Mouse (Mus musculus) MEL (cell line): Measurements from ENCODE around the gene Ncapd3. TPM values are rescaled to one million over a fixed set of nuclear protein-coding genes. Genes with fewer than 3 reads are reported as not detected.

Experiments
- DNase-seq: peaks from one replicate; pipeline ENCODE4 v3.0.0; 2011; ENCODE audit warnings: low read depth, low spot score
- H3K27ac ChIP-seq: 2 replicates; pipeline ENCODE4 v1.5.1; 2012; ENCODE audit warnings: low read depth, mild to moderate bottlenecking, control low read depth, low read length, moderate library complexity; ENCODE audit not compliant: control insufficient read depth
- H3K27me3 ChIP-seq, 2 experiments: fragments of 150-350 bp in 1 of 2; sonication (generic) in 1 of 2; 2 replicates each; pipeline ENCODE4 v1.6.1; 2012; ENCODE audit warnings: low read length in 2 of 2, mild to moderate bottlenecking in 2 of 2, improper control_type of control experiment in 1 of 2, moderate library complexity in 1 of 2; ENCODE audit not compliant: insufficient read depth in 2 of 2, control insufficient read depth in 1 of 2
- H3K36me3 ChIP-seq, 2 experiments: 2 replicates each; pipeline ENCODE4 v1.6.1; 2012 to 2014; ENCODE audit warnings: low read length in 2 of 2, improper control_type of control experiment in 1 of 2, inconsistent platforms in 1 of 2, mild to moderate bottlenecking in 1 of 2; ENCODE audit not compliant: insufficient read depth in 2 of 2, control insufficient read depth in 1 of 2
- H3K4me1 ChIP-seq, 2 experiments: fragments of 150-350 bp in 1 of 2; sonication (generic) in 1 of 2; 2 replicates each; pipeline ENCODE4 v1.6.1; 2012; ENCODE audit warnings: low read length in 2 of 2, improper control_type of control experiment in 1 of 2, mild to moderate bottlenecking in 1 of 2; ENCODE audit not compliant: insufficient read depth in 2 of 2, control insufficient read depth in 1 of 2
- H3K4me3 ChIP-seq, 2 experiments: fragments of 150-350 bp in 1 of 2; sonication (generic) in 1 of 2; 2 replicates each; pipeline ENCODE4 v1.5.1; 2012; ENCODE audit warnings: low read depth in 2 of 2, low read length in 2 of 2, mild to moderate bottlenecking in 2 of 2, moderate library complexity in 2 of 2, control low read depth in 1 of 2, improper control_type of control experiment in 1 of 2; ENCODE audit not compliant: control insufficient read depth in 1 of 2, insufficient read depth in 1 of 2
- H3K79me2 ChIP-seq: 2 replicates; pipeline ENCODE4 v1.6.1; 2012; ENCODE audit warnings: mild to moderate bottlenecking, low read length, moderate library complexity; ENCODE audit not compliant: control insufficient read depth, poor library complexity, insufficient read depth
- H3K9ac ChIP-seq: 2 replicates; pipeline ENCODE4 v1.6.1; 2012; ENCODE audit warnings: low read depth, mild to moderate bottlenecking, control low read depth, low read length, moderate library complexity; ENCODE audit not compliant: control insufficient read depth, poor library complexity, severe bottlenecking
- H3K9me3 ChIP-seq: fragments of 150-350 bp; sonication (generic); replicated peaks from 2 replicates; pipeline ENCODE4 v1.6.1; 2012; ENCODE audit warnings: mild to moderate bottlenecking, low read length, improper control_type of control experiment, moderate library complexity; ENCODE audit not compliant: insufficient read depth
- CHD2 ChIP-seq: IDR thresholded peaks from 2 replicates; pipeline ENCODE4 v1.6.1; 2011; ENCODE audit warnings: low read length, improper control_type of control experiment
- ELF1 ChIP-seq: IDR thresholded peaks from 2 replicates; pipeline ENCODE4 v1.6.1; 2014; ENCODE audit warnings: low read depth, mild to moderate bottlenecking, inconsistent platforms, low read length, improper control_type of control experiment, moderate library complexity
- ETS1 ChIP-seq: IDR thresholded peaks from 2 replicates; pipeline ENCODE4 v1.6.1; 2012; ENCODE audit warnings: low read depth, mild to moderate bottlenecking, inconsistent platforms, low read length, improper control_type of control experiment, moderate library complexity
- GABPA ChIP-seq: IDR thresholded peaks from 2 replicates; pipeline ENCODE4 v1.6.1; 2012; ENCODE audit warnings: low read depth, mild to moderate bottlenecking, inconsistent platforms, low read length, improper control_type of control experiment, moderate library complexity
- HCFC1 ChIP-seq: IDR thresholded peaks from 2 replicates; pipeline ENCODE4 v1.6.1; 2012; ENCODE audit warnings: low read depth, mild to moderate bottlenecking, inconsistent platforms, low read length, improper control_type of control experiment, moderate library complexity
- MAX ChIP-seq: IDR thresholded peaks from 2 replicates; pipeline ENCODE4 v1.6.1; 2011; ENCODE audit warnings: low read length, improper control_type of control experiment
- MAZ ChIP-seq: IDR thresholded peaks from 2 replicates; pipeline ENCODE4 v1.6.1; 2012; ENCODE audit warnings: low read depth, mild to moderate bottlenecking, inconsistent platforms, low read length, improper control_type of control experiment
- MYB ChIP-seq: IDR thresholded peaks from 2 replicates; pipeline ENCODE4 v1.6.1; 2011; ENCODE audit warnings: mild to moderate bottlenecking, low read depth, low read length, improper control_type of control experiment
- MYC ChIP-seq: IDR thresholded peaks from 2 replicates; pipeline ENCODE4 v1.6.1; 2011; ENCODE audit warnings: low read depth, mild to moderate bottlenecking, low read length, improper control_type of control experiment, moderate library complexity
- NRF1 ChIP-seq: IDR thresholded peaks from 2 replicates; pipeline ENCODE4 v1.6.1; 2014; ENCODE audit warnings: low read depth, mild to moderate bottlenecking, inconsistent platforms, low read length, improper control_type of control experiment, moderate library complexity; ENCODE audit not compliant: poor library complexity, insufficient read depth, severe bottlenecking
- POLR2A ChIP-seq, 2 experiments: IDR thresholded peaks; 2 replicates each; pipeline ENCODE4 v1.6.1; 2011 to 2012; ENCODE audit warnings: low read length in 2 of 2, mild to moderate bottlenecking in 2 of 2, control low read depth in 1 of 2, improper control_type of control experiment in 1 of 2, low read depth in 1 of 2, moderate library complexity in 1 of 2; ENCODE audit not compliant: control insufficient read depth in 1 of 2, insufficient read depth in 1 of 2, poor library complexity in 1 of 2
- POLR2AphosphoS2 ChIP-seq: IDR thresholded peaks from 2 replicates; pipeline ENCODE4 v1.6.1; 2011; ENCODE audit warnings: low read length, improper control_type of control experiment
- RAD21 ChIP-seq: IDR thresholded peaks from 2 replicates; pipeline ENCODE4 v1.6.1; 2011; ENCODE audit warnings: mild to moderate bottlenecking, low read depth, low read length, improper control_type of control experiment
- RCOR1 ChIP-seq: IDR thresholded peaks from 2 replicates; pipeline ENCODE4 v1.6.1; 2012; ENCODE audit warnings: low read depth, mild to moderate bottlenecking, inconsistent platforms, low read length, improper control_type of control experiment
- TAL1 ChIP-seq: IDR thresholded peaks from 2 replicates; pipeline ENCODE4 v1.6.1; 2012; ENCODE audit warnings: mild to moderate bottlenecking, inconsistent platforms, low read length, moderate library complexity, mixed read lengths
- TBP ChIP-seq: IDR thresholded peaks from 2 replicates; pipeline ENCODE4 v1.8.0; 2011; ENCODE audit warnings: low read depth, low read length, improper control_type of control experiment
- UBTF ChIP-seq: IDR thresholded peaks from 2 replicates; pipeline ENCODE4 v1.6.1; 2012; ENCODE audit warnings: low read depth, mild to moderate bottlenecking, inconsistent platforms, low read length, improper control_type of control experiment, moderate library complexity, borderline replicate concordance; ENCODE audit not compliant: insufficient read depth
- USF2 ChIP-seq, 2 experiments: IDR thresholded peaks; 2 replicates each; pipeline ENCODE4 v1.6.1; 2011 to 2012; ENCODE audit warnings: improper control_type of control experiment in 2 of 2, low read length in 2 of 2, borderline replicate concordance in 1 of 2, inconsistent platforms in 1 of 2, low read depth in 1 of 2, mild to moderate bottlenecking in 1 of 2; ENCODE audit not compliant: insufficient read depth in 1 of 2
- ZC3H11A ChIP-seq: IDR thresholded peaks from 2 replicates; pipeline ENCODE4 v1.6.1; 2012; ENCODE audit warnings: low read depth, mild to moderate bottlenecking, inconsistent platforms, low read length, improper control_type of control experiment
- ZKSCAN1 ChIP-seq: IDR thresholded peaks from 2 replicates; pipeline ENCODE4 v1.6.1; 2012; ENCODE audit warnings: low read depth, mild to moderate bottlenecking, inconsistent platforms, low read length, improper control_type of control experiment, moderate library complexity
- ZNF384 ChIP-seq: IDR thresholded peaks from 2 replicates; pipeline ENCODE4 v1.6.1; 2012; ENCODE audit warnings: low read depth, mild to moderate bottlenecking, inconsistent platforms, low read length, improper control_type of control experiment
- polyA plus RNA-seq, 2 experiments: library from polyadenylated mRNA; stranded (reverse) in 1 of 2; unstranded in 1 of 2; fragments of >175 nt in 1 of 2; fragments of >200 nt in 1 of 2; gene quantifications; 2 replicates each; pipeline versions ENCODE4 v1.2.1 to v1.2.4; 2012; ENCODE audit warnings: low replicate concordance in 2 of 2, low read depth in 1 of 2; ENCODE audit not compliant: insufficient read length in 2 of 2, insufficient read depth in 1 of 2, missing spikeins in 1 of 2
- total RNA-seq: library from RNA; depleted of rRNA; stranded (reverse); fragments of 300-350 nt; gene quantifications from 2 replicates; pipeline ENCODE4 v1.2.3, GENCODE M21; 2012

Gene Ncapd3
- total and polyA plus RNA-seq, 3 experiments, result 28.7 to 36.5 TPM; not detected in 1

- no peaks in the 10 kb centered on the region for H3K9me3 ChIP-seq
- TF ChIP-seq ZNF384 (no peak), NRF1 (no peak), ETS1 (no peak), RAD21 (no peak), MYC (no peak)
- no peaks in the 10 kb centered on the region for H3K36me3 ChIP-seq
- no peaks in the 10 kb centered on the region for H3K27me3 ChIP-seq
- no peak overlapping the region for H3K4me3 ChIP-seq
- H3K79me2 ChIP-seq, result no peaks in the 10 kb centered on the region
- no peak overlapping the region for H3K9ac ChIP-seq
- DNase-seq, result no peak
- H3K4me1 ChIP-seq, result no peaks in the 10 kb centered on the region
- no peak overlapping the region for H3K27ac ChIP-seq
Measured at GRCm38 (mm10) chr9:27121254-27121653, 91.3 kb downstream of the Ncapd3 start.

- H3K79me2 ChIP-seq, result no peaks in the 10 kb centered on the region
- H3K36me3 ChIP-seq, result no peaks in the 10 kb centered on the region
- no peak overlapping the region for H3K27ac ChIP-seq
- H3K4me1 ChIP-seq, result no peaks in the 10 kb centered on the region
- DNase-seq, result no peak
- no peak overlapping the region for H3K4me3 ChIP-seq
- no peaks in the 10 kb centered on the region for H3K27me3 ChIP-seq
- TF ChIP-seq MAZ (no peak), ZC3H11A (no peak), RAD21 (no peak), ZKSCAN1 (no peak), USF2 (IDR thresholded peaks at IDR 0.05; ENCODE audit: borderline replicate concordance in 1 of 2, insufficient read depth in 1 of 2, low read depth in 1 of 2, low read length in 2 of 2) (no peak), POLR2A (IDR thresholded peaks at IDR 0.05; ENCODE audit: control insufficient read depth in 1 of 2, insufficient read depth in 1 of 2, low read depth in 1 of 2, low read length in 2 of 2, poor library complexity in 1 of 2) (no peak), RCOR1 (no peak), UBTF (no peak), POLR2AphosphoS2 (no peak), ELF1 (no peak), HCFC1 (no peak), GABPA (no peak), CHD2 (no peak), MAX (no peak), TAL1 (no peak), TBP (no peak), MYB (no peak)
- H3K9ac ChIP-seq, result no peak overlapping the region
- H3K9me3 ChIP-seq, result no peaks in the 10 kb centered on the region
Measured at GRCm38 (mm10) chr9:27122076-27122475, 92.1 kb downstream of the Ncapd3 start.
